Mouse (Mus musculus) bone marrow macrophage, adult 2 months (primary cell): ENCODE results near the gene Rnf180. TPM values are rescaled to one million over a fixed set of nuclear protein-coding genes. Genes with fewer than 3 reads are reported as not detected.

Experiments used
- H3K27ac ChIP-seq: 2 replicates; pipeline ENCODE4 v1.5.1; 2012; ENCODE audit warnings: low read depth, low read length; ENCODE audit not compliant: insufficient read depth
- H3K4me1 ChIP-seq: 2 replicates; pipeline ENCODE4 v1.6.1; 2012; ENCODE audit warnings: low read length; ENCODE audit not compliant: control insufficient read depth, insufficient read depth
- H3K4me3 ChIP-seq: 2 replicates; pipeline ENCODE4 v1.5.1; 2012; ENCODE audit warnings: mild to moderate bottlenecking, low read length, moderate library complexity; ENCODE audit not compliant: insufficient read depth
- CTCF ChIP-seq: IDR thresholded peaks from 2 replicates; pipeline ENCODE4 v1.5.1; 2012; ENCODE audit warnings: low read depth, mild to moderate bottlenecking, low read length, moderate library complexity
- POLR2A ChIP-seq: IDR thresholded peaks from 2 replicates; pipeline ENCODE4 v1.6.1; 2012; ENCODE audit warnings: mild to moderate bottlenecking, low read depth, low read length, borderline replicate concordance
- polyA plus RNA-seq: library from polyadenylated mRNA; stranded (reverse); fragments of >200 nt; gene quantifications from 2 replicates; pipeline ENCODE4 v1.2.4, GENCODE M21; 2012; ENCODE audit not compliant: missing spikeins, insufficient read depth, insufficient read length

Gene Rnf180
- polyA plus RNA-seq, 1 experiment: 33.3 TPM

- no peak overlapping the region for H3K4me3 ChIP-seq
- H3K27ac ChIP-seq: no peak overlapping the region
- TF ChIP-seq POLR2A (no peak), CTCF (no peak)
- no peaks in the 10 kb centered on the region for H3K4me1 ChIP-seq
These were observed 193.9 kb downstream of the Rnf180 start for GRCm38 (mm10) chr13:105100705-105101104.

- H3K4me3 ChIP-seq: no peak overlapping the region
- H3K27ac ChIP-seq: no peak overlapping the region
- no peak for TF ChIP-seq CTCF
- no peak for TF ChIP-seq POLR2A
- no peaks in the 10 kb centered on the region for H3K4me1 ChIP-seq
These were observed 198.3 kb downstream of the Rnf180 start for GRCm38 (mm10) chr13:105096316-105096715.

GRCm38 (mm10) chr13:105089276-105089675 lies 205.3 kb downstream of the Rnf180 start:
- Histone ChIP-seq H3K4me1 (no peaks in the 10 kb centered on the region), H3K27ac (no peak overlapping the region), H3K4me3 (no peak overlapping the region)
- TF ChIP-seq CTCF (no peak), POLR2A (no peak)

GRCm38 (mm10) chr13:105081862-105082261 lies 212.8 kb downstream of the Rnf180 start, which contains the start of gene 4933425L06Rik:
Gene 4933425L06Rik (plus strand): TSS chr13:105082122.
- H3K4me3 ChIP-seq: no peak within 1 kb of the TSS
- H3K27ac ChIP-seq: no peak within 1 kb of the TSS
- TF ChIP-seq POLR2A: no peak
- TF ChIP-seq CTCF: no peak
- no peaks in the 10 kb centered on the region for H3K4me1 ChIP-seq

Other genes starting within 250 kb of the Rnf180 start
- gene Rgs7bp, start 239.9 kb downstream of the Rnf180 start, polyA plus RNA-seq: 0.11 TPM in 1 of 2 replicates, not detected in the other
- not detected in 2 replicates for gene 4933425L06Rik, start 212.7 kb downstream of the Rnf180 start, polyA plus RNA-seq
- gene Htr1a, start 148.8 kb upstream of the Rnf180 start, polyA plus RNA-seq: not detected in 2 replicates